Mouse (Mus musculus) Patski (cell line): Measurements from ENCODE around the gene Cisd1. TPM values are rescaled to one million over a fixed set of nuclear protein-coding genes. Genes with fewer than 3 reads are reported as not detected.

Experiments
- ATAC-seq: fragments of 100-300 bp; one replicate; pipeline ENCODE4 v1.8.0; 2021
- CTCF ChIA-PET: fragments of 350-600 bp; sonication (Branson Sonifier 250); formaldehyde crosslinking; loops from one replicate; lab custom pipeline; 2022; ENCODE audit warnings: inconsistent platforms; lab: Charles Lee
- POLR2A ChIA-PET: fragments of 350-600 bp; sonication (Branson Sonifier 250); formaldehyde crosslinking; loops from one replicate; lab custom pipeline; 2022; ENCODE audit warnings: antibody characterized with exemption, inconsistent platforms; lab: Charles Lee
- DNase-seq: peaks from one replicate; pipeline ENCODE4 v3.0.0-alpha.2; 2011; ENCODE audit warnings: low read depth, low spot score
- H3K27me3 ChIP-seq: fragments of 371-371 bp; one replicate; pipeline ENCODE4 v1.5.1; 2021
- CTCF ChIP-seq: fragments of 100-300 bp; IDR thresholded peaks from one replicate; pipeline ENCODE4 v1.5.1; 2021
- in situ Hi-C: fragments of 300-500 bp; cut with MboI; formaldehyde crosslinking; loops from 3 replicates; pipeline ENCODE4 v1.11.1; 2018; ENCODE audit warnings: low pct_unique_long_range_greater_than_20kb, mixed read lengths
- polyA plus RNA-seq: library from polyadenylated mRNA; unstranded; gene quantifications from one replicate; pipeline ENCODE4 v1.2.3, GENCODE M21; 2021

Gene Cisd1
- polyA plus RNA-seq, 1 experiment from 2014 or later: 137 TPM

DNA sequence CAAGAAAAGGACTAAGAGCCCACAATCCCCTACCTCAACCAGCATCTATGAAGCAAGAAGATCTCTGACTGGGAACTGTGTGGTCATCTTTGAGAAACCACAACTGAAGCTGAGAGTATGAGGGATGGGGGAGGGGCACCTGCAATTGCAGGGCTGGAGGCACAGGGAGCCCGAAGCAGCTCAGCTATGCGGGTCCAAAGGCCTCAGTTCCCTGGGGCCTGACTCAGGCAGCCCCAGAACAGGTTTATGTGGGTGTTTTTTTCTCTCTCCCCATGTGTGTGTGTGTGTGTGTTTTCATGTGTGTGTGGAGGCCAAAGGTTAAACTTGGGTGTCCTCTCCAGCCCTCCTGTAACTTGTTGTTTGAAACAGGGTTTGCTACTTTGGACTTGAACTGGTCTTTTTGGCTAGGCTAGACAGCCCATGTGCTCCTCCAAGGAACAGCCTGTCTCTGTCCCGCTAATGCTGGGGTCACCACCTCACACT lies 53.5 kb downstream of the Cisd1 start:
- CTCF ChIA-PET: interaction anchor here (0.7 to 1.7 kb wide), 3 partner anchors 9 to 65 kb away, joined by 3 to 7 read pairs (median 3); no protein-coding TSS in a partner anchor
- TF ChIP-seq CTCF: no peak
- in situ Hi-C loops: no loop called here
- POLR2A ChIA-PET: no interaction called here
- no peak for ATAC-seq
- DNase-seq: no peak
- peaks cover 2% of the 10 kb centered on the region for H3K27me3 ChIP-seq

DNA sequence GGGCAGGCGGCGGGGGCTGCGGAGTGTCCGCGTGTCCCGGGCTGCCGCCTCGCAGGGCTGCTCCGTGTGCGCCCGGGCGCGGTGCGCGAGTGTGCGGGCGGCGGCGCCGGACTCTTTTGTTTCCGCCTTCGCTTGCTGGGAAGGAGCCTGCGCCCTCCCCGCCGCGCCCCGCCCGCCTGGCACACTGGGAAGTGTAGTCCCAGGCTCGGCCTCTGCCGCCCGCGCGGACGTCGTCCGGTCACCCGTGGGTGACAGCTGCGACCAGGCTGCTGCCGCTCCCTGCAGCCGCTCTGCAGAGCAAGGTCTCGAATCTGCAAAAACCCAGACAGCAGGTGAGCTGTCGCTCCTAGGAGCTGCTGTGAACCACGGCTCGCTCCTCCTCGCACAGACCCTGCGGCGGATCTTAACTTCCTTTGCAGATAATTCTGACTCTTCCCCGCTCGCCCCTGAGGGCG lies 59.6 kb downstream of the Cisd1 start, which contains the start of gene Ube2d1:
TSS of gene Ube2d1 (minus strand) at position 137 of the 455 bp plus-strand sequence.
- POLR2A ChIA-PET: no interaction called here
- no peak for TF ChIP-seq CTCF
- in situ Hi-C loops: no loop called here
- CTCF ChIA-PET: no interaction called here
- ATAC-seq (peak; percentile 93), DNase-seq (no peak)
- no peaks in the 10 kb centered on the region for H3K27me3 ChIP-seq

DNA sequence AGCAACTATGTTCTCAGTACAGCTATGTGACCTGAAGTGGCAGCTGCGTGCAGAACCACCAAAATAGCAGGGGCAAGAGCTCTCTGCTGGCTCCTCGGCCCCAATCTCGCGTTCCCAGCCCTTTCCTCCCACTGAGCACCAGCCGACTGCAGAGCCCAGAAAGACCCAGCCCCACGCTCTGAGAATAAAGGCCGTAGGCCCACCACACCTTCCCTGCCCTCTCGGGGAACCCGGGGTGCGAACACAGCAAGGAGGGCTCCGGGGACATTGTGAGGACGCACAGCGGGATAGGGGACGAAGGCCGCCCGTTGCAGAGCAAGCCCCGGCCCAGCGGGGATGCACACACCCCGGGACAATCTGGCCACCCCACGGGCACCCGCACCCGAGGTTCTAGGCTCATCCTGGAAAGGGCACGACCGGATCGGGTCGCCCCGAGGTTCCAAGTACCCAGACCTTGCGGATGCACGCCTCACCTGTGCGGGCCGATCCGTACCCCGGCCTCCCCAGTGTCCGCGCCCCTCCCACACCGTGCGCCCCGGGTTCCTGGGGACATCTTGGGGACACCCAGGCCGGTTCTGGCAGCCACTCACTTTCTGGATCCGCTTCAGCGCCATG lies 60.1 kb downstream of the Cisd1 start:
- ChIA-PET POLR2A (interaction anchor here (1.2 kb wide), 1 partner anchor 35 kb away, joined by 6 read pairs; no protein-coding TSS in a partner anchor), CTCF (no interaction called here)
- TF ChIP-seq CTCF: no peak
- in situ Hi-C loops: no loop called here
- ATAC-seq: peak; percentile 42
- no peak for DNase-seq
- no peaks in the 10 kb centered on the region for H3K27me3 ChIP-seq

DNA sequence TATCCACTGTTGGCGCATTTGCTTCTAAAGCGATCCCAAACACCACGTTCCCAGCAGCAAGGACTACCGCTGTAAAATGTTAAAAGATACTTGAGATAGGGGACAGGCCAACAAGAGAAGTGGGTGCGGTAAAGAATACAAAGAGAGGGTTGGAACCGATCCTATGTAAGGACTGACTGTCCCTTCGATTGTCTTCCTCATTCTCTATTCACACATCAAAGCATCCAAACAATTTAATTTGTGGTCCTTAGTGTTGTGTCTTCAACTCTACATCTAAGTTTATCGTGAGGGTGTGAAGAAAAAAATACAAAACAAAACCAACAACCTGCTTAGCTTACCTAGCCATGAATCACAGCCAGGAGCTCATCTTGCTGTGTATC lies 60.6 kb downstream of the Cisd1 start:
- no peak for ATAC-seq
- H3K27me3 ChIP-seq: no peaks in the 10 kb centered on the region
- in situ Hi-C loops: no loop called here
- no peak for DNase-seq
- TF ChIP-seq CTCF: no peak
- CTCF ChIA-PET: no interaction called here
- POLR2A ChIA-PET: interaction anchor here (1.2 kb wide), 1 partner anchor 35 kb away, joined by 6 read pairs; no protein-coding TSS in a partner anchor

Other genes starting within 250 kb of the Cisd1 start
- 384 TPM for gene Bicc1, start 185.3 kb downstream of the Cisd1 start, polyA plus RNA-seq
- gene Tfam, start 106.7 kb downstream of the Cisd1 start, polyA plus RNA-seq: 75.9 TPM
- 53.4 TPM for gene Ube2d1, start 59.7 kb downstream of the Cisd1 start, polyA plus RNA-seq
- gene Ipmk, start 2.8 kb upstream of the Cisd1 start, polyA plus RNA-seq: 73.9 TPM